Mouse (Mus musculus) forebrain, postnatal 0 days (tissue): ENCODE measurements around the gene Adcy9. TPM values are rescaled to one million over a fixed set of nuclear protein-coding genes. Genes with fewer than 3 reads are reported as not detected.

Source experiments
- ATAC-seq: fragments of 200-750 bp; cut with Nextera tagmentation; 2 replicates; pipeline ENCODE4 v1.8.0; 2017; ENCODE audit warnings: mild to moderate bottlenecking, moderate library complexity
- DNase-seq: peaks from one replicate; pipeline ENCODE4 v3.0.0-alpha.2; 2015
- H3K27ac ChIP-seq: fragments of 300-500 bp; sonication (generic); 2 replicates; pipeline ENCODE4 v1.5.1; 2014; ENCODE audit warnings: low read depth, mild to moderate bottlenecking, antibody characterized with exemption, low read length, moderate library complexity, mixed read lengths
- H3K27me3 ChIP-seq: fragments of 300-500 bp; sonication (generic); 2 replicates; pipeline ENCODE4 v1.6.1; 2014; ENCODE audit warnings: mild to moderate bottlenecking, low read length, mixed read lengths; ENCODE audit not compliant: insufficient read depth
- H3K36me3 ChIP-seq: fragments of 300-500 bp; sonication (generic); 2 replicates; pipeline ENCODE4 v1.6.1; 2014; ENCODE audit warnings: mild to moderate bottlenecking, moderate library complexity; ENCODE audit not compliant: insufficient read depth
- H3K4me1 ChIP-seq: fragments of 300-500 bp; sonication (generic); 2 replicates; pipeline ENCODE4 v1.6.1; 2014; ENCODE audit warnings: antibody characterized with exemption; ENCODE audit not compliant: insufficient read depth
- H3K4me2 ChIP-seq: fragments of 300-500 bp; sonication (generic); 2 replicates; pipeline ENCODE4 v1.6.1; 2014; ENCODE audit warnings: low read depth, mild to moderate bottlenecking, moderate library complexity
- H3K4me3 ChIP-seq: fragments of 300-500 bp; sonication (generic); 2 replicates; pipeline ENCODE4 v1.5.1; 2014; ENCODE audit warnings: low read depth, low read length, mixed read lengths
- H3K9ac ChIP-seq: fragments of 300-500 bp; sonication (generic); 2 replicates; pipeline ENCODE4 v1.6.1; 2014; ENCODE audit warnings: mild to moderate bottlenecking
- H3K9me3 ChIP-seq: fragments of 300-500 bp; sonication (generic); 2 replicates; pipeline ENCODE4 v1.6.1; 2016; ENCODE audit warnings: low read length
- CTCF ChIP-seq: sonication (generic); IDR thresholded peaks from 2 replicates; pipeline ENCODE4 v1.5.1; 2016; ENCODE audit warnings: antibody characterized with exemption, control low read depth, low read depth
- WGBS: fragments of 180-500 bp; shearing (Covaris S2); extraction: QIAGEN DNeasy Blood & Tissue Kit; methylation state at CpG from one replicate; pipeline ENCODE4 v1.1.7; 2014; 5-methylcytosine and 5-hydroxymethylcytosine counted together
- polyA plus RNA-seq: library from polyadenylated mRNA; unstranded; fragments of >200 nt; fragmentation: Nextera tagmentation; extraction: Ambion mirVana; gene quantifications from 2 replicates; pipeline ENCODE4 v1.2.1, GENCODE M21; 2015
- total RNA-seq: library from RNA; depleted of rRNA; stranded (reverse); fragments of >200 nt; gene quantifications from 2 replicates; pipeline ENCODE4 v1.2.3, GENCODE M21; 2014

The Adcy9 gene
- total and polyA plus RNA-seq, 2 experiments from 2014 or later = 3.8 to 19.9 TPM

GRCm38 (mm10) chr16:4449418-4449817 is 29.1 kb upstream of the Adcy9 start:
- no peak for ATAC-seq
- no peak for TF ChIP-seq CTCF
- Histone ChIP-seq H3K4me1 (no peaks in the 10 kb centered on the region), H3K9ac (no peak overlapping the region), H3K4me3 (no peak overlapping the region), H3K36me3 (no peaks in the 10 kb centered on the region), H3K27ac (no peak overlapping the region), H3K9me3 (no peaks in the 10 kb centered on the region), H3K4me2 (no peak overlapping the region), H3K27me3 (no peaks in the 10 kb centered on the region)
- WGBS = 97% methylated on average over 6 of the region's 6 CpGs
- DNase-seq = no peak

DNA sequence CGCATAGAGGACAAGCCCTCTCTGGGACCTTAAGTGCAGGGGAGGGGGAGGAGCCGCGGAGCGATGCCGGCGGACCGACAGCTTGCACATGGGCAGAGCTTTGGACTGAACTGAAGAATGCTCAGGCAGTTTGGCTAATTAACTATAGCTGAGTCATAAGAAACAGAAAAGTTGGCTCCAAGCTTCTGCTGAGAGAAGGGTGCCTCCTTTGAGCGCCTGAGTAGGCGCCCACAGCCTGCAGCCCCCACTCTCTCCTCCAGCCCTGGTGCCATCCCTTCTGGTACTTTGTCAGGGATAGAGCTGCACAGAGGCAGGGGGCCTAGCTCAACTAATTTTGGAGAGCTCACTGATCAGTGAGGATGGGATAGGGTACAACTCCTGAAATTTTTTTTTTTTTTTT is 27.9 kb upstream of the Adcy9 start:
- TF ChIP-seq CTCF = no peak
- Histone ChIP-seq H3K36me3 (no peaks in the 10 kb centered on the region), H3K27ac (no peak overlapping the region), H3K27me3 (no peaks in the 10 kb centered on the region), H3K4me1 (no peaks in the 10 kb centered on the region), H3K4me3 (no peak overlapping the region), H3K9ac (no peak overlapping the region), H3K9me3 (no peaks in the 10 kb centered on the region), H3K4me2 (no peak overlapping the region)
- 32% methylated on average over 9 of the region's 9 CpGs for WGBS
- ATAC-seq (peak; percentile 18; the same call in 1 of the 2 replicates), DNase-seq (peak; percentile 5)

- no peaks in the 10 kb centered on the region for H3K27me3 ChIP-seq
- H3K4me2 ChIP-seq = no peak overlapping the region
- no peak overlapping the region for H3K4me3 ChIP-seq
- DNase-seq (no peak), ATAC-seq (no peak)
- H3K36me3 ChIP-seq = no peaks in the 10 kb centered on the region
- 83% methylated on average over 4 of the region's 4 CpGs for WGBS
- H3K9me3 ChIP-seq = no peaks in the 10 kb centered on the region
- no peak overlapping the region for H3K27ac ChIP-seq
- H3K9ac ChIP-seq = no peak overlapping the region
- no peak for TF ChIP-seq CTCF
- no peaks in the 10 kb centered on the region for H3K4me1 ChIP-seq
Measured at GRCm38 (mm10) chr16:4446395-4446794, 26.1 kb upstream of the Adcy9 start.

DNA sequence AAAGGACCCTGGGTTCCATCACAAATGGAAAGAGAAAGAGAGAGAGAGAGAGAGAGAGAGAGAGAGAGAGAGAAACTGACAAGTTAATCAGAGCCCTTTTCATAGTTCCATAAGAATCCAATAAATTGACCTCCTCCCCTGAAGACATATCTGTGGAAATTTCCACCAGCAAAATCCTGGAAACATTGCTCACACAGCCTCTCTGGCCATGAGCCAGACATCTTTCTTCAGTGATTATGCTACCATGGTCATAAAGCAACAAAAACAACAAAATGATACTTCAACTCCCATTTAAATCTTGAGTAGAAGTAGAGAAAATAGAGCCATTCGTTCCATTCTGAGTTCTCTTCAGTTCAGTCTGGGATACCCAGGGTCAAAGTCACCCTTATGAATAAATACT is 24.1 kb upstream of the Adcy9 start:
- H3K9ac ChIP-seq = no peak overlapping the region
- H3K36me3 ChIP-seq = no peaks in the 10 kb centered on the region
- DNase-seq (no peak), ATAC-seq (no peak)
- H3K27ac ChIP-seq = no peak overlapping the region
- no peak overlapping the region for H3K4me2 ChIP-seq
- H3K4me1 ChIP-seq = no peaks in the 10 kb centered on the region
- 66% methylated on average over 1 of the region's 1 CpGs for WGBS
- no peak overlapping the region for H3K4me3 ChIP-seq
- H3K27me3 ChIP-seq = no peaks in the 10 kb centered on the region
- no peak for TF ChIP-seq CTCF
- H3K9me3 ChIP-seq = no peaks in the 10 kb centered on the region

GRCm38 (mm10) chr16:4439302-4440066 is 19.2 kb upstream of the Adcy9 start:
- no peaks in the 10 kb centered on the region for H3K9me3 ChIP-seq
- no peak for DNase-seq
- H3K36me3 ChIP-seq = no peaks in the 10 kb centered on the region
- no peaks in the 10 kb centered on the region for H3K4me1 ChIP-seq
- H3K9ac ChIP-seq = no peak overlapping the region
- H3K4me2 ChIP-seq = no peak overlapping the region
- no peaks in the 10 kb centered on the region for H3K27me3 ChIP-seq
- 77% methylated on average over 10 of the region's 10 CpGs for WGBS
- ATAC-seq = no peak
- no peak for TF ChIP-seq CTCF
- H3K4me3 ChIP-seq = no peak overlapping the region
- no peak overlapping the region for H3K27ac ChIP-seq

GRCm38 (mm10) chr16:4436738-4437137 is 16.4 kb upstream of the Adcy9 start:
- no peak for DNase-seq
- TF ChIP-seq CTCF = no peak

DNA sequence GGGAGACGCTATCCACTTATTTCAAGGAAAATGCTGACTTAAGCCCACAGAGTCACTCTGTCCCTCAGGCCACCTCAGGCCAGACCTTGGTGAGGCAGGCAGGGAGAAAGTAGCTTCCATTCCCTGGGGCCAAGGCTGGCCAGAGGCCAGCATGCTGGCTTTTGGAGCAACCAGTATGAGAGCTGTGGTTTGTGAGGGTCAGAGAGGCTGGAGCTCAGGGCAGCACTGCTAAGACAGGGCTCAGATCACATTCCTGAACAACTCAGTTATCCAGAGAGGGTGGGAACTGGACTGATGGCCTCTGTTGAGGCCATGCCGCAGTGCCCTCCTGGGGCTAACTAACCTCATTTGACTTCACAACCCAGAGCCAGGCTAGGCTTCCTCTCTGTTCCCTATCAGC is 15.1 kb upstream of the Adcy9 start:
- DNase-seq = no peak

More at GRCm38 (mm10) chr16:4436738-4437137, 16.4 kb upstream of the Adcy9 start:
- Histone ChIP-seq H3K27ac (no peak overlapping the region), H3K36me3 (no peaks in the 10 kb centered on the region), H3K4me1 (no peaks in the 10 kb centered on the region), H3K9me3 (no peaks in the 10 kb centered on the region), H3K4me2 (no peak overlapping the region), H3K4me3 (no peak overlapping the region), H3K9ac (no peak overlapping the region), H3K27me3 (no peaks in the 10 kb centered on the region)
- ATAC-seq = no peak
- 90% methylated on average over 4 of the region's 4 CpGs for WGBS

More for the DNA sequence above, 15.1 kb upstream of the Adcy9 start:
- Histone ChIP-seq H3K9me3 (no peaks in the 10 kb centered on the region), H3K4me1 (no peaks in the 10 kb centered on the region), H3K27me3 (no peaks in the 10 kb centered on the region), H3K9ac (no peak overlapping the region), H3K27ac (no peak overlapping the region), H3K4me2 (no peak overlapping the region), H3K36me3 (no peaks in the 10 kb centered on the region), H3K4me3 (no peak overlapping the region)
- ATAC-seq = no peak
- no peak for TF ChIP-seq CTCF
- WGBS = 89% methylated on average over 2 of the region's 2 CpGs
